Mouse (Mus musculus) brain, adult 10 weeks (tissue): ENCODE data around the gene Tsen34. TPM values are rescaled to one million over a fixed set of nuclear protein-coding genes. Genes with fewer than 3 reads are reported as not detected.

Experiments
- polyA plus RNA-seq: library from polyadenylated mRNA; stranded (reverse); fragments of 350-450 nt; fragmentation: Illumina TruSeq; extraction: RNeasy Lipid Tissue Mini Kit (QIAGEN cat#74804); gene quantifications from one replicate; pipeline ENCODE4 v1.2.3, GENCODE M21; 2015; ENCODE audit warnings: low read depth, low replicate concordance

The Tsen34 gene
- polyA plus RNA-seq: 86.0 TPM

GRCm38 (mm10) chr7:3692382-3692986 lies at the start of gene Tsen34:
Tsen34 (plus strand) TSS chr7:3692863.

GRCm38 (mm10) chr7:3644672-3645487 lies 47.8 kb upstream of the Tsen34 start, which contains the start of gene Cnot3:
Cnot3 (plus strand) TSS chr7:3645268.

GRCm38 (mm10) chr7:3665215-3666114 lies 27.2 kb upstream of the Tsen34 start, which contains the start of gene Leng1:
Leng1 (minus strand) TSS chr7:3665840.

GRCm38 (mm10) chr7:3677342-3677741 lies 15.3 kb upstream of the Tsen34 start, which contains the start of gene Tmc4:
Tmc4 (minus strand) TSS chr7:3677553.

GRCm38 (mm10) chr7:3692987-3693808 lies 535 bp downstream of the Tsen34 start, which contains the start of gene Mboat7:
Mboat7 (minus strand) TSS chr7:3693523.

GRCm38 (mm10) chr7:3703879-3704441 lies 11.3 kb downstream of the Tsen34 start, which contains the start of gene Rps9:
Rps9 (plus strand) TSS chr7:3703993.

GRCm38 (mm10) chr7:3720268-3720667 lies 27.6 kb downstream of the Tsen34 start, which contains the start of gene Pirb:
Pirb (minus strand) TSS chr7:3720391.

Other genes starting within 250 kb of the Tsen34 start
- gene Tarm1, start 190.2 kb upstream of the Tsen34 start, polyA plus RNA-seq: not detected
- 1.7 TPM for gene Oscar, start 76.7 kb upstream of the Tsen34 start, polyA plus RNA-seq
- gene Ndufa3, start 75.5 kb upstream of the Tsen34 start, polyA plus RNA-seq: 620 TPM
- 40.2 TPM for gene Tfpt, start 62.9 kb upstream of the Tsen34 start, polyA plus RNA-seq
- gene Prpf31, start 62.9 kb upstream of the Tsen34 start, polyA plus RNA-seq: 72.0 TPM
- gene Cnot3, start 47.6 kb upstream of the Tsen34 start, polyA plus RNA-seq: 33.7 TPM
- gene Leng1, start 27.0 kb upstream of the Tsen34 start, polyA plus RNA-seq: 7.5 TPM
- gene Tmc4, start 15.3 kb upstream of the Tsen34 start, polyA plus RNA-seq: 8.5 TPM
- 144 TPM for gene Mboat7, start 660 bp downstream of the Tsen34 start, polyA plus RNA-seq
- 900 TPM for gene Rps9, start 11.1 kb downstream of the Tsen34 start, polyA plus RNA-seq
- 0.28 TPM for gene Pirb, start 27.5 kb downstream of the Tsen34 start, polyA plus RNA-seq
- not detected for gene Gm15448, start 132.8 kb downstream of the Tsen34 start, polyA plus RNA-seq
- not detected for gene Pira2, start 152.2 kb downstream of the Tsen34 start, polyA plus RNA-seq
- gene Gm14548, start 205.3 kb downstream of the Tsen34 start, polyA plus RNA-seq: not detected
- gene Lilra6, start 222.6 kb downstream of the Tsen34 start, polyA plus RNA-seq: not detected